Mouse (Mus musculus) midbrain, embryonic 14.5 days (tissue): ENCODE measurements at regions not wholly inside any gene's neighbourhood (a gene's known extent, or its start where the extent isn't known, plus 50 kb on each side); places are given as distances from the start of the nearest gene placed in this dataset.

Source experiments
- ATAC-seq: fragments of 200-750 bp; cut with Nextera tagmentation; 2 replicates; pipeline ENCODE4 v1.8.0; 2017; ENCODE audit warnings: moderate number of reproducible peaks, moderate library complexity; ENCODE audit not compliant: low FRiP score, low TSS enrichment
- DNase-seq: peaks from one replicate; pipeline ENCODE4 v3.0.0-alpha.2; 2015
- H3K27ac ChIP-seq: fragments of 300-500 bp; sonication (generic); replicated peaks from 2 replicates; pipeline ENCODE4 v1.5.1; 2014; ENCODE audit warnings: mild to moderate bottlenecking, low read depth, low read length, moderate library complexity
- H3K27me3 ChIP-seq: fragments of 300-500 bp; sonication (generic); 2 replicates; pipeline ENCODE4 v1.6.1; 2014; ENCODE audit warnings: low read length, control low read depth, mixed read lengths; ENCODE audit not compliant: control insufficient read depth, insufficient read depth
- H3K36me3 ChIP-seq: fragments of 300-500 bp; sonication (generic); 2 replicates; pipeline ENCODE4 v1.6.1; 2014; ENCODE audit warnings: low read length, control low read depth; ENCODE audit not compliant: control insufficient read depth, insufficient read depth
- H3K4me1 ChIP-seq: fragments of 300-500 bp; sonication (generic); 2 replicates; pipeline ENCODE4 v1.6.1; 2014; ENCODE audit warnings: mild to moderate bottlenecking, antibody characterized with exemption, low read length, control low read depth; ENCODE audit not compliant: control insufficient read depth, insufficient read depth
- H3K4me2 ChIP-seq: fragments of 300-500 bp; sonication (generic); 2 replicates; pipeline ENCODE4 v1.6.1; 2014; ENCODE audit warnings: mild to moderate bottlenecking, low read length, moderate library complexity
- H3K4me3 ChIP-seq: fragments of 300-500 bp; sonication (generic); replicated peaks from 2 replicates; pipeline ENCODE4 v1.5.1; 2014; ENCODE audit warnings: low read depth, low read length
- H3K9ac ChIP-seq: fragments of 300-500 bp; sonication (generic); replicated peaks from 2 replicates; pipeline ENCODE4 v1.6.1; 2014; ENCODE audit warnings: mild to moderate bottlenecking, low read length, moderate library complexity
- H3K9me3 ChIP-seq: fragments of 300-500 bp; sonication (generic); 2 replicates; pipeline ENCODE4 v1.6.1; 2016; ENCODE audit warnings: low read length, control low read depth, mixed read lengths; ENCODE audit not compliant: control insufficient read depth
- WGBS: fragments of 180-500 bp; shearing (Covaris S2); extraction: QIAGEN DNeasy Blood & Tissue Kit; methylation state at CpG from one replicate; pipeline ENCODE4 v1.1.7; 2014; 5-methylcytosine and 5-hydroxymethylcytosine counted together

DNA sequence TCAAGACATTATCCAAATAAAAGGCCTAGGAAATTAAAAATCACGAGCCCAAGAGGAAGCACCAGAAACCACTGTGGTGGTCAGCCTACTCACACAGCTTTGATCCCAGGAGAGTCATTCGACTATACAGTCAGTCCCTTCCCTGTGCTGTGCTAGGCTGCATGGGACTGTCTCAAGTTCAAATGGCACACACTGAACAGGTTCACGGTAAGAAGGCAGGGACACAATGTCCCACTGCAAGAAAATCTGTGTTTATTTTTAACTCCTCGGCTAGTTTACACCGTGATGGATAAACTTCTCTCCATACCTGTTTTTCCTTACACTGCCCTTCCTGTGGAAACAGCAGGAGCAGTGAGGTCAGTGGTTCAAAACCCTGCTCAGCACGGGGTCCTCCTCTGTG lies 165.2 kb upstream of the Klf14 start:
- H3K9me3 ChIP-seq: no peaks in the 10 kb centered on the region
- DNase-seq (no peak), ATAC-seq (no peak)
- H3K4me3 ChIP-seq: no peak overlapping the region
- WGBS: 86% methylated on average over 6 of the region's 6 CpGs
- no peak overlapping the region for H3K27ac ChIP-seq
- peaks cover 7% of the 10 kb centered on the region; the same call in 1 of the 2 replicates for H3K4me1 ChIP-seq
- H3K27me3 ChIP-seq: no peaks in the 10 kb centered on the region
- no peak overlapping the region for H3K9ac ChIP-seq
- no peak overlapping the region for H3K4me2 ChIP-seq
- H3K36me3 ChIP-seq: no peaks in the 10 kb centered on the region

GRCm38 (mm10) chr6:31124872-31125271 lies 166.0 kb upstream of the Klf14 start:
- Histone ChIP-seq H3K4me3 (no peak overlapping the region), H3K36me3 (no peaks in the 10 kb centered on the region), H3K4me1 (peaks cover 7% of the 10 kb centered on the region; the same call in 1 of the 2 replicates), H3K4me2 (no peak overlapping the region), H3K27ac (no peak overlapping the region), H3K9ac (no peak overlapping the region), H3K9me3 (no peaks in the 10 kb centered on the region), H3K27me3 (no peaks in the 10 kb centered on the region)
- no peak for ATAC-seq
- no peak for DNase-seq
- WGBS: 95% methylated on average over 4 of the region's 4 CpGs

- ATAC-seq (no peak), DNase-seq (peak; percentile 28)
- H3K9me3 ChIP-seq: no peaks in the 10 kb centered on the region
- H3K27me3 ChIP-seq: no peaks in the 10 kb centered on the region
- H3K4me3 ChIP-seq: no peak overlapping the region
- H3K27ac ChIP-seq: no peak overlapping the region
- H3K36me3 ChIP-seq: no peaks in the 10 kb centered on the region
- H3K9ac ChIP-seq: no peak overlapping the region
- H3K4me2 ChIP-seq: no peak overlapping the region
- WGBS: 78% methylated on average over 19 of the region's 19 CpGs
- H3K4me1 ChIP-seq: peaks cover 7% of the 10 kb centered on the region; the same call in 1 of the 2 replicates
These were observed 166.6 kb upstream of the Klf14 start for GRCm38 (mm10) chr6:31125328-31126118.

- no peak for ATAC-seq
- WGBS: 89% methylated on average over 15 of the region's 15 CpGs
- no peaks in the 10 kb centered on the region for H3K27me3 ChIP-seq
These were observed 167.4 kb upstream of the Klf14 start for GRCm38 (mm10) chr6:31126131-31126871.

DNA sequence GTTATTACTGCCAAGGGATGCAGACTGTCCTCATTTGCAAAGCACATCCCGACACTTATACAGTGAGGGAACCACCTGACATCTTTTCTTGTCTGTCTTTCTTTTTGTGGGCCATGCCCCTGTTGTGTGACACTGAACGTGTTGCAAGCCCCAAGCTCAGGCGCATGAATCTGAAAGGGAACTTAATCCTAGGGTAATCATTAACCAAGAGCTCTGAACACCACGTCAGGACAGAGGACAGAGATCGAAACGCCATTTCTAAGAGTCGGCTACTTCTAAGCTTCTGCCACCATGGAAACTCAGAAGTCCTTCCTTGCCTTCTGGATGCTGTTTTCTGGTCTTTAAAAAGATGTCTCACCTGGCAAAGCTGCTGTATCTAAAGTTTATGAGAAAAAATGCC lies 170.3 kb upstream of the Klf14 start:
- DNase-seq: no peak
- H3K4me3 ChIP-seq: no peak overlapping the region
- ATAC-seq: no peak
- WGBS: 76% methylated on average over 7 of the region's 7 CpGs
- no peaks in the 10 kb centered on the region for H3K36me3 ChIP-seq
- no peaks in the 10 kb centered on the region for H3K27me3 ChIP-seq
- H3K9ac ChIP-seq: no peak overlapping the region
- no peaks in the 10 kb centered on the region for H3K9me3 ChIP-seq
- no peak overlapping the region for H3K27ac ChIP-seq
- H3K4me2 ChIP-seq: no peak overlapping the region
- no peaks in the 10 kb centered on the region for H3K4me1 ChIP-seq

More at GRCm38 (mm10) chr6:31126131-31126871, 167.4 kb upstream of the Klf14 start:
- Histone ChIP-seq H3K27ac (no peak overlapping the region), H3K4me1 (peaks cover 1% of the 10 kb centered on the region; the same call in 1 of the 2 replicates), H3K4me3 (no peak overlapping the region), H3K36me3 (no peaks in the 10 kb centered on the region), H3K9ac (no peak overlapping the region), H3K4me2 (no peak overlapping the region), H3K9me3 (no peaks in the 10 kb centered on the region)
- no peak for DNase-seq

- Histone ChIP-seq H3K27me3 (no peaks in the 10 kb centered on the region), H3K9me3 (no peaks in the 10 kb centered on the region), H3K27ac (no peak overlapping the region), H3K9ac (no peak overlapping the region), H3K4me2 (no peak overlapping the region), H3K36me3 (no peaks in the 10 kb centered on the region), H3K4me1 (no peaks in the 10 kb centered on the region), H3K4me3 (no peak overlapping the region)
- ATAC-seq: no peak
- 84% methylated on average over 7 of the region's 7 CpGs for WGBS
- no peak for DNase-seq
These were observed 171.1 kb upstream of the Klf14 start for GRCm38 (mm10) chr6:31129987-31130386.

DNA sequence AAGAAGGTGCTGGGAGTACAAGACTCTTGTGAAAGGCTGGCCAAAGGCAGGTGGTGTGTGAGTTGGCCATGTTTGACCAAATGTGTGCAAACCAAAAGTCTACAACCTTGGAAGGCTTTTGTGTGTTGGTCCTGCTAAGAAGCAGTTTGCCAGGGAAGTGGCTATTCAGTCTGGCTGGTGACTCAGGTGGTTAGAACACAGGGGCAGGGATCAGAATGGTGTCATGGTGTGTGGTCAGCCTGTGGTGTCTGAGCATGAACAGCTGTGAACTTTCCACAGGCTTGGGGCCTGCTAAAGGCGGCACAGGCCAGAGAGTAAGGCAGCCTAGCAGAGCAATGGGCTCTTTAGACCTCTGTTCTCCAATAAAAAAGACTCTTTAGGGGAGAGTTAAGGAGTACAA lies 171.6 kb upstream of the Klf14 start:
- Histone ChIP-seq H3K4me1 (no peaks in the 10 kb centered on the region), H3K27ac (no peak overlapping the region), H3K9me3 (no peaks in the 10 kb centered on the region), H3K4me2 (no peak overlapping the region), H3K36me3 (no peaks in the 10 kb centered on the region), H3K27me3 (no peaks in the 10 kb centered on the region), H3K9ac (no peak overlapping the region), H3K4me3 (no peak overlapping the region)
- 90% methylated on average over 1 of the region's 1 CpGs for WGBS
- DNase-seq (no peak), ATAC-seq (no peak)

GRCm38 (mm10) chr6:31131716-31132115 lies 172.8 kb upstream of the Klf14 start:
- H3K27me3 ChIP-seq: no peaks in the 10 kb centered on the region
- DNase-seq (no peak), ATAC-seq (no peak)
- H3K4me3 ChIP-seq: no peak overlapping the region
- 83% methylated on average over 9 of the region's 9 CpGs for WGBS
- no peak overlapping the region for H3K27ac ChIP-seq
- H3K36me3 ChIP-seq: no peaks in the 10 kb centered on the region
- H3K4me2 ChIP-seq: no peak overlapping the region
- H3K4me1 ChIP-seq: no peaks in the 10 kb centered on the region
- no peaks in the 10 kb centered on the region for H3K9me3 ChIP-seq
- H3K9ac ChIP-seq: no peak overlapping the region
